Mouse (Mus musculus): ENCODE data around the gene Samd3. TPM values are rescaled to one million over a fixed set of nuclear protein-coding genes. Genes with fewer than 3 reads are reported as not detected.

The Samd3 gene
- 0.18 and 0.81 TPM in 2 replicates for polyA plus RNA-seq (2015; fragmentation: Nextera tagmentation; extraction: Ambion mirVana)

DNA sequence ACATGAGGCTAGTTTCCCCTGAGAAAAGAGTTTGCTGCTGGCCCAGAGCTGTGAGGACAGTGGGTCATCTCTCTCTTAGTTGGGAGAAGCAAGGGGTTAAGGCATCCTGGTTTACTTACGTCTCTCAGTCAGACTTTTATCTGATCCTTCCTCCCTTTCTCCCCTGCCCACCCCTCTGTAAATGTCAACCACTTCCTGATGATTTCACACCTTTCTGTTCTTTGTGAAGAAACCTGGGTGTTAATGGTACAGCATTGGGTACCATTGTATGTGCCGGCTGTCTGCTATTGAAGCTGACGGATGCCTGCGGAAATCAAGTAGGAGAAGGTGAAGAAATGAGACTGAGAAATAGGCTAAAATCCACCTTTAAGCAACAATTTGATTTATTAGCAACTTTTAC is at the start of gene Samd3:
Gene Samd3, plus strand, starts transcription at position 220 of the 400 bp plus-strand sequence.
- Histone ChIP-seq H3K27ac (ENCODE audit: low read length) (no peak within 1 kb of the TSS), H3K9ac (replicated peaks; ENCODE audit: low read depth) (no peak within 1 kb of the TSS), H3K4me3 (ENCODE audit: low read depth, low read length) (no peak within 1 kb of the TSS), H3K36me3 (ENCODE audit: insufficient read depth, low read length) (no peaks in the 10 kb centered on the region), H3K27me3 (replicated peaks; ENCODE audit: insufficient read depth, low read length) (no peaks in the 10 kb centered on the region), H3K9me3 (ENCODE audit: low read length) (no peaks in the 10 kb centered on the region), H3K4me1 (ENCODE audit: insufficient read depth, low read depth, low read length) (no peaks in the 10 kb centered on the region), H3K4me2 (replicated peaks; ENCODE audit: low read depth, low read length) (no peak within 1 kb of the TSS)
- 59% methylated on average over 4 of the region's 4 CpGs for WGBS
- DNase-seq (ENCODE audit: low spot score) (no peak), ATAC-seq (no peak)
- no peak for TF ChIP-seq EP300 (IDR thresholded peaks at IDR 0.05)

GRCm38 (mm10) chr10:26185289-26185688 is 44.2 kb upstream of the Samd3 start:
- Histone ChIP-seq H3K9me3 (ENCODE audit: low read length) (no peaks in the 10 kb centered on the region), H3K4me1 (ENCODE audit: insufficient read depth, low read depth, low read length) (no peaks in the 10 kb centered on the region), H3K9ac (replicated peaks; ENCODE audit: low read depth) (no peak overlapping the region), H3K27ac (ENCODE audit: low read length) (no peak overlapping the region), H3K27me3 (replicated peaks; ENCODE audit: insufficient read depth, low read length) (no peaks in the 10 kb centered on the region), H3K4me3 (ENCODE audit: low read depth, low read length) (no peak overlapping the region), H3K36me3 (ENCODE audit: insufficient read depth, low read length) (no peaks in the 10 kb centered on the region), H3K4me2 (replicated peaks; ENCODE audit: low read depth, low read length) (no peak overlapping the region)
- no peak for DNase-seq (ENCODE audit: low spot score)
- ATAC-seq, result no peak
- TF ChIP-seq EP300 (IDR thresholded peaks at IDR 0.05), result no peak
- no peak for TF ChIP-seq CTCF (IDR thresholded peaks at IDR 0.05)
- 83% methylated on average over 5 of the region's 5 CpGs for WGBS

GRCm38 (mm10) chr10:26190811-26191210 is 38.7 kb upstream of the Samd3 start:
- no peaks in the 10 kb centered on the region for H3K9me3 ChIP-seq (ENCODE audit: low read length)
- no peaks in the 10 kb centered on the region for H3K36me3 ChIP-seq (ENCODE audit: insufficient read depth, low read length)
- no peak overlapping the region for H3K9ac ChIP-seq (replicated peaks; ENCODE audit: low read depth)
- H3K4me3 ChIP-seq (ENCODE audit: low read depth, low read length), result no peak overlapping the region
- no peak for DNase-seq (ENCODE audit: low spot score)
- no peak for ATAC-seq
- TF ChIP-seq CTCF (IDR thresholded peaks at IDR 0.05), result no peak
- TF ChIP-seq EP300 (IDR thresholded peaks at IDR 0.05), result no peak
- no peak overlapping the region for H3K4me2 ChIP-seq (replicated peaks; ENCODE audit: low read depth, low read length)
- H3K27ac ChIP-seq (ENCODE audit: low read length), result no peak overlapping the region
- H3K27me3 ChIP-seq (replicated peaks; ENCODE audit: insufficient read depth, low read length), result no peaks in the 10 kb centered on the region
- no peaks in the 10 kb centered on the region for H3K4me1 ChIP-seq (ENCODE audit: insufficient read depth, low read depth, low read length)

GRCm38 (mm10) chr10:26194892-26195291 is 34.6 kb upstream of the Samd3 start:
- Histone ChIP-seq H3K27me3 (replicated peaks; ENCODE audit: insufficient read depth, low read length) (no peaks in the 10 kb centered on the region), H3K27ac (ENCODE audit: low read length) (no peak overlapping the region), H3K4me3 (ENCODE audit: low read depth, low read length) (no peak overlapping the region), H3K9ac (replicated peaks; ENCODE audit: low read depth) (no peak overlapping the region), H3K4me1 (ENCODE audit: insufficient read depth, low read depth, low read length) (no peaks in the 10 kb centered on the region), H3K4me2 (replicated peaks; ENCODE audit: low read depth, low read length) (no peak overlapping the region), H3K9me3 (ENCODE audit: low read length) (no peaks in the 10 kb centered on the region), H3K36me3 (ENCODE audit: insufficient read depth, low read length) (no peaks in the 10 kb centered on the region)
- DNase-seq (ENCODE audit: low spot score) (no peak), ATAC-seq (no peak)
- TF ChIP-seq CTCF (IDR thresholded peaks at IDR 0.05) (no peak), EP300 (IDR thresholded peaks at IDR 0.05) (no peak)
- WGBS, result 80% methylated on average over 1 of the region's 1 CpGs

- ATAC-seq (no peak), DNase-seq (ENCODE audit: low spot score) (no peak)
- Histone ChIP-seq H3K9ac (replicated peaks; ENCODE audit: low read depth) (no peak overlapping the region), H3K36me3 (ENCODE audit: insufficient read depth, low read length) (no peaks in the 10 kb centered on the region), H3K9me3 (ENCODE audit: low read length) (no peaks in the 10 kb centered on the region), H3K4me3 (ENCODE audit: low read depth, low read length) (no peak overlapping the region), H3K4me1 (ENCODE audit: insufficient read depth, low read depth, low read length) (no peaks in the 10 kb centered on the region), H3K27ac (ENCODE audit: low read length) (no peak overlapping the region), H3K4me2 (replicated peaks; ENCODE audit: low read depth, low read length) (no peak overlapping the region), H3K27me3 (replicated peaks; ENCODE audit: insufficient read depth, low read length) (no peaks in the 10 kb centered on the region)
- 83% methylated on average over 9 of the region's 9 CpGs for WGBS
- TF ChIP-seq EP300 (IDR thresholded peaks at IDR 0.05) (no peak), CTCF (IDR thresholded peaks at IDR 0.05) (no peak)
These were observed 26.7 kb upstream of the Samd3 start for GRCm38 (mm10) chr10:26202708-26203368.

DNA sequence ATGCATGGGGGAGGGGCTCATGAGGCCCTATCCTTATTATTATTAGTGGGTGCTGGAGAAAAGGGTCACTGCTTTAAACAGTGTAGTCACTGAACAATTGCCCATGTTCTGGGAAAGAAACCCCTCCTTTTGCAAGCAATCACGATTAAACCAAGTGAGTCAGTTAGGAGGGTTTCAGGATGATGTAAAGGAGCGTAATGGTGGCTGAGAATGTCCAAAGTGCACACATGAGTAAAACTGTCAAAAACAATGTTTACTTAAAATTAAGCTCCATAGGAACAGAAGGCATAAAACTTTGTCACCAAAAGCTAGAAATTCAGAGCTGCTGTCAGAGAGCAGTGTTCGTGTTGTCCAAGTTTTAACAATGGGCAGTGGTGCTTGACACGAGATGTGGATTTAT is 8.8 kb upstream of the Samd3 start:
- Histone ChIP-seq H3K4me3 (ENCODE audit: low read depth, low read length) (no peak overlapping the region), H3K4me2 (replicated peaks; ENCODE audit: low read depth, low read length) (no peak overlapping the region), H3K4me1 (ENCODE audit: insufficient read depth, low read depth, low read length) (no peaks in the 10 kb centered on the region), H3K27me3 (replicated peaks; ENCODE audit: insufficient read depth, low read length) (no peaks in the 10 kb centered on the region), H3K9me3 (ENCODE audit: low read length) (no peaks in the 10 kb centered on the region), H3K9ac (replicated peaks; ENCODE audit: low read depth) (no peak overlapping the region), H3K27ac (ENCODE audit: low read length) (no peak overlapping the region), H3K36me3 (ENCODE audit: insufficient read depth, low read length) (no peaks in the 10 kb centered on the region)
- TF ChIP-seq CTCF (IDR thresholded peaks at IDR 0.05), result no peak
- WGBS, result 76% methylated on average over 4 of the region's 4 CpGs
- ATAC-seq (no peak), DNase-seq (ENCODE audit: low spot score) (no peak)

- DNase-seq (ENCODE audit: low spot score) (no peak), ATAC-seq (no peak)
- TF ChIP-seq CTCF (IDR thresholded peaks at IDR 0.05), result no peak
- no peak for TF ChIP-seq EP300 (IDR thresholded peaks at IDR 0.05)
- H3K36me3 ChIP-seq (ENCODE audit: insufficient read depth, low read length), result no peaks in the 10 kb centered on the region
- H3K9ac ChIP-seq (replicated peaks; ENCODE audit: low read depth), result no peak overlapping the region
- H3K9me3 ChIP-seq (ENCODE audit: low read length), result no peaks in the 10 kb centered on the region
- no peak overlapping the region for H3K4me2 ChIP-seq (replicated peaks; ENCODE audit: low read depth, low read length)
- no peaks in the 10 kb centered on the region for H3K27me3 ChIP-seq (replicated peaks; ENCODE audit: insufficient read depth, low read length)
- WGBS, result 56% methylated on average over 5 of the region's 5 CpGs
- H3K4me3 ChIP-seq (ENCODE audit: low read depth, low read length), result no peak overlapping the region
- no peak overlapping the region for H3K27ac ChIP-seq (ENCODE audit: low read length)
- H3K4me1 ChIP-seq (ENCODE audit: insufficient read depth, low read depth, low read length), result no peaks in the 10 kb centered on the region
These were observed 3.3 kb upstream of the Samd3 start for GRCm38 (mm10) chr10:26226241-26226640.
